Mouse (Mus musculus): Measurements from ENCODE around the gene Arhgef17. TPM values are rescaled to one million over a fixed set of nuclear protein-coding genes. Genes with fewer than 3 reads are reported as not detected.
A peak's percentile ranks its signal among the peaks of the same experiment; 100 is the strongest.

The Arhgef17 gene
- polyA plus RNA-seq, 1 experiment = 1.3 TPM

DNA sequence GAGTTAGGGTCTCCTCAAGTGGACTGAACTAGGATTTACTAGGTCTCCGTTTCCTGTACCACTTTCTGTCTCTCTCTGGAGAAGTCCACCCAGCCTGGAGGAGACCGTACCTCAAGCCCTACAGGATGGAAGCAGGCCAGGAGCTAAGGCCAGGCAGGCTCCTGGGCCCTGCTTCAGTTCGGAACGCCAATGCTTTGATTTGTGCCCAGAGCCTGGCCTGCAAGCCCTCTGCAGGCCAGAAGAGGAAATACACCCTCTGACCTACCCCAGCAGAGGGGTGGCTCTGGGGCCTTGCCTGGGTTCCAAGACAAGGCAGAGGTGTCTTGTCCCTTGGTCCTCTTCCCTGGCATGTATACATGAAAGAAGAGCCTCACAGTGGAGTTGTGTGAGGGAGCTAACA, 33.2 kb upstream of the Arhgef17 start:
- no peak overlapping the region for H3K4me3 ChIP-seq (replicated peaks)
- no peaks in the 10 kb centered on the region for H3K36me3 ChIP-seq (replicated peaks; ENCODE audit: low read length)
- no peaks in the 10 kb centered on the region for H3K9me3 ChIP-seq
- no peak for TF ChIP-seq FLI1 (IDR thresholded peaks at IDR 0.05; ENCODE audit: low read length)
- TF ChIP-seq GATA1 (IDR thresholded peaks at IDR 0.05; ENCODE audit: borderline replicate concordance, low read length) = no peak
- H3K27me3 ChIP-seq (replicated peaks) = peaks cover 90% of the 10 kb centered on the region
- H3K4me1 ChIP-seq = peaks cover 27% of the 10 kb centered on the region

DNA sequence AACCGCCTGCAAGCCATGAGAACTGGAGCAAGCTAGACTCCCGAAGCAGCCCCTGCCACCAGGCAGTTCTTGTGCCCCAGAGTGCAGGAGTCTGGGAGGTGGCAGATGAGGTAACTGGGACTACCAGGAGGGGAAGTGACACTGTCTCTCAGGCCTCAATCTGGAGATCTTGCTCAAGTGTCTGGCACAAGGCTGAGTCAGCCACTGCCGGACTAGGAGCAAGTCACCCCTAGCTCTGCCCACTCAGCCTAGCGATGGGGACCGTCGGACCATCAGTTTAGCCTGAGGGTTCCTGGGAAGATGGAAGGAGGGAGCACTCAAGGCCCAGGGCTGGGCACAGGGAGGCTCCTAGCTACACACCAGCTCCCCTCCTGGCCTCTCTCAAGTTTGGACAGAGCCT, 32.3 kb upstream of the Arhgef17 start:
- Histone ChIP-seq H3K27me3 (replicated peaks) (peaks cover 90% of the 10 kb centered on the region), H3K36me3 (replicated peaks; ENCODE audit: low read length) (no peaks in the 10 kb centered on the region), H3K4me3 (replicated peaks) (peak overlapping the region; percentile 83), H3K4me1 (peaks cover 27% of the 10 kb centered on the region), H3K9me3 (no peaks in the 10 kb centered on the region)
- TF ChIP-seq GATA1 (IDR thresholded peaks at IDR 0.05; ENCODE audit: borderline replicate concordance, low read length) = no peak
- TF ChIP-seq FLI1 (IDR thresholded peaks at IDR 0.05; ENCODE audit: low read length) = no peak

DNA sequence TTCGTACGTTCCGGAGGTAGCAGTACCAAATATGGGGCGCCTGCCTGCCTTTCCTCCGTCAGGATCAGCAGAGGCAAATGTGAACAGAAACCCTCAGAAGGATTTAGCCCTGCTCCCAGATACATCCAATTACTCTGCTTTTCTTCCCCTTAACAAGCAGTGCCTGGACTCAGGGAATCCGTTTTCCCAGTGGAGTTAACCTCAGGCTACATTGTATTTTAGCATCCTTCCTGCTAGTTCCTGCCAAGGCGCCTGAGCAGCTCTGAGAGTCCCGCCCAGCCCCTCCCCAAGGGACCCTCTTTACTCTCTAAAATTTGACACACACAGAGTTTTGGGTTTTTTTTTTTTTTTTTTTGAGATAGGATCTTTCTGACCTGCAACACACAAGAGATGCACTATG, 31.5 kb upstream of the Arhgef17 start:
- Histone ChIP-seq H3K36me3 (replicated peaks; ENCODE audit: low read length) (no peaks in the 10 kb centered on the region), H3K4me3 (replicated peaks) (peak overlapping the region; percentile 83), H3K27me3 (replicated peaks) (peaks cover 87% of the 10 kb centered on the region), H3K4me1 (peaks cover 27% of the 10 kb centered on the region), H3K9me3 (peaks cover 6% of the 10 kb centered on the region)
- no peak for TF ChIP-seq FLI1 (IDR thresholded peaks at IDR 0.05; ENCODE audit: low read length)
- no peak for TF ChIP-seq GATA1 (IDR thresholded peaks at IDR 0.05; ENCODE audit: borderline replicate concordance, low read length)

DNA sequence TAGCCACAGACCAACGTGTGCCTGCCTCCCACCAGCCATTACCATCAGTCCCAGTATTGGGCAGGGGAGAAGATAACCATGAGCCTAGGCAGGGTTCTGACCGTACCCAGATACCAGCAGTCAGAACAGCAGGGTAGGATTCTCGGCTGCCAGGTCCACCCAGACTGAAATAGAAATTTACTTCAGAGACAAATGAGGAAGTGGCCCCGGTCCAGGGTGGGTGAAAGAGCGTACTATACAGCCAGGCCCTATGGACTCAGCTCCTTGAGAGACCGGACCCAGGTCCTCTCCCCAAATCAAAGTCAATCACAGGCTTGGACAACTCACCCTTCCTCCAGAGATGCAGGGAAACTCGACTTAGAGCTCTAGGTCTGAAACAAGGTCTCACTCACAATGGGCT, 29.2 kb upstream of the Arhgef17 start:
- H3K4me3 ChIP-seq (replicated peaks) = peak overlapping the region; percentile 79
- H3K27me3 ChIP-seq (replicated peaks) = peaks cover 65% of the 10 kb centered on the region
- peaks cover 6% of the 10 kb centered on the region for H3K9me3 ChIP-seq
- peaks cover 27% of the 10 kb centered on the region for H3K4me1 ChIP-seq
- H3K36me3 ChIP-seq (replicated peaks; ENCODE audit: low read length) = no peaks in the 10 kb centered on the region
- no peak for TF ChIP-seq GATA1 (IDR thresholded peaks at IDR 0.05; ENCODE audit: borderline replicate concordance, low read length)
- TF ChIP-seq FLI1 (IDR thresholded peaks at IDR 0.05; ENCODE audit: low read length) = no peak

DNA sequence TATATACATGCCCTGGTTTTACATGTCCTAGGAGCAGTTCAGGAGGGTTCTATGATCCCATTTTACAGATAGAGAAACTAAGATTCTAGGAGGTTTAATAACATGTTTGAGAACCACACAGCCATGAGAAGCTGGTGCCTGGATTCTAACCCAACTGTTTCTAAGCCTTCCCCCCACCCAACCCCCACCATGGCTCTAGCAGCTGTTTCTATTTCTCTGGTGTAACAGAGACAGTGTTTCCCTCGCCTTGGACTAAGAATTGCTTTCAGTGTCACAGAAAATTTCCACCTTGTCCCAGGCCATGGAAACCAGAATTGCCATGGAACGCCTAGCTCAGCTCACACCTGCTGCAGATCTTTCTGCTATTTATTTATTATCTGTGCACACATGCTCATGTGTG, 28.6 kb upstream of the Arhgef17 start:
- H3K27me3 ChIP-seq (replicated peaks) = peaks cover 63% of the 10 kb centered on the region
- no peak for TF ChIP-seq FLI1 (IDR thresholded peaks at IDR 0.05; ENCODE audit: low read length)
- no peak for TF ChIP-seq GATA1 (IDR thresholded peaks at IDR 0.05; ENCODE audit: borderline replicate concordance, low read length)
- no peaks in the 10 kb centered on the region for H3K36me3 ChIP-seq (replicated peaks; ENCODE audit: low read length)
- no peak overlapping the region for H3K4me3 ChIP-seq (replicated peaks)
- peaks cover 11% of the 10 kb centered on the region for H3K9me3 ChIP-seq
- H3K4me1 ChIP-seq = peaks cover 25% of the 10 kb centered on the region

DNA sequence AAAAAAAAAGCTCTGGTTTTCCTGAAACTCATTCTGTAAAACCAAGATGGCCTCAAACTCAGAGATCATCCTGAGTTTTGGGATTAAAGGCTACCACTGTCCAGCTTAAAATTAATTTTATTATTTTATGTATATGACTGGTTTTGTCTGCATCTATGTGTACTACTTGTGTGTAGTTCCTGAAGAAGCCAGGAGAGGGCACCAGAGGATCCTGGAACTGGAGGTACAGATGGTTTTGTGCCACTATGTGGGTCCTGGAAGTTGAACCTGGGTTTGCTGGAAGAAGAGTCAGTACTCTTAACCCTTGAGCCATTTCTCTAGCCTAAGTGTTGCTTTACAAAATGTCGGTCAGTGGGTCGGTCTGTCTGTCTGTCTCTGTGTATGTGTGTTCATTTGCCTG, 26.5 kb upstream of the Arhgef17 start:
- Histone ChIP-seq H3K4me1 (peaks cover 13% of the 10 kb centered on the region), H3K9me3 (peaks cover 11% of the 10 kb centered on the region), H3K36me3 (replicated peaks; ENCODE audit: low read length) (no peaks in the 10 kb centered on the region), H3K27me3 (replicated peaks) (peaks cover 51% of the 10 kb centered on the region), H3K4me3 (replicated peaks) (no peak overlapping the region)
- no peak for TF ChIP-seq GATA1 (IDR thresholded peaks at IDR 0.05; ENCODE audit: borderline replicate concordance, low read length)
- no peak for TF ChIP-seq FLI1 (IDR thresholded peaks at IDR 0.05; ENCODE audit: low read length)

DNA sequence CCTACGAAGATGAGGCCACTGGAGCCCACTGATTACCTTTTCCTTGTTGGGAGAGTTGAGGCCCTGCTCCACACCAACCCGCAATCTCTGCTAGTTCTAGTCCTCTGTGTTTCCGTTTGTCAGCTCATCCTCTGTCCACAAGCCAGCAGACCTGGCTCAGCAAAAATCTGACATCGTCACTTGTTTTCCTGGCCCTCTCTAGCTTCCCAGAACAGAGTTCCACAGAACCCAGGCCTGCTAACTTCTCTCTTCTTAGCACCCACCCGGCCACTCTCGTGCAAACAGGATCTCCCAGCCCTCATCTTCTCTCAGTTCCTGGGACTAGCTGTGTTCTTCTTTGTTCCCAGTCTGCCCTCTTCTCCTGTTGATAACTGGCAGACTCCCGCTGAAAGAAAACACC, 20.8 kb upstream of the Arhgef17 start:
- Histone ChIP-seq H3K4me3 (replicated peaks) (no peak overlapping the region), H3K27me3 (replicated peaks) (peaks cover 41% of the 10 kb centered on the region), H3K4me1 (peaks cover 64% of the 10 kb centered on the region), H3K36me3 (replicated peaks; ENCODE audit: low read length) (no peaks in the 10 kb centered on the region), H3K9me3 (peaks cover 5% of the 10 kb centered on the region)
- TF ChIP-seq FLI1 (IDR thresholded peaks at IDR 0.05; ENCODE audit: low read length) (no peak), GATA1 (IDR thresholded peaks at IDR 0.05; ENCODE audit: borderline replicate concordance, low read length) (no peak)

DNA sequence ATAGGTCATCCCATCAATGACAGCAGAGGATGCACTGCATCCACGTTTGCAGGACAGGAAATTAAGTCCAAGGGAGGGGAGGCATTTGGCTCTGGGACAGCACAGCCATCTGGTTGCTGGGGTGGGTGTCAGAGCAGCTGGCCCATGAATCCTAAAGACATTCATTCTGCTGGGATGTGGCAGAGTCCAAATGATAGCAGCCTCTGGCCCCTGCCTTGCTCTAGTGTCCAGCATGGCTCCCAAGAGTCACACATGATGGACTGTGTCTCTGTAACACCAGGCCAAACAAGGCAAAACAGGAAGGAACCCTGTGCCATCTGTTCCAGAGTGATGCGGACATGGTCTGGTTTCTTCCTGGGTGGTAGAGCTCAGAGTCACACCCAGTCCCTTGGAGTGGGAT, 20.0 kb upstream of the Arhgef17 start:
- H3K9me3 ChIP-seq = peaks cover 5% of the 10 kb centered on the region
- H3K27me3 ChIP-seq (replicated peaks) = peaks cover 45% of the 10 kb centered on the region
- H3K36me3 ChIP-seq (replicated peaks; ENCODE audit: low read length) = no peaks in the 10 kb centered on the region
- H3K4me1 ChIP-seq = peaks cover 68% of the 10 kb centered on the region
- no peak overlapping the region for H3K4me3 ChIP-seq (replicated peaks)
- TF ChIP-seq GATA1 (IDR thresholded peaks at IDR 0.05; ENCODE audit: borderline replicate concordance, low read length) = no peak
- TF ChIP-seq FLI1 (IDR thresholded peaks at IDR 0.05; ENCODE audit: low read length) = no peak

DNA sequence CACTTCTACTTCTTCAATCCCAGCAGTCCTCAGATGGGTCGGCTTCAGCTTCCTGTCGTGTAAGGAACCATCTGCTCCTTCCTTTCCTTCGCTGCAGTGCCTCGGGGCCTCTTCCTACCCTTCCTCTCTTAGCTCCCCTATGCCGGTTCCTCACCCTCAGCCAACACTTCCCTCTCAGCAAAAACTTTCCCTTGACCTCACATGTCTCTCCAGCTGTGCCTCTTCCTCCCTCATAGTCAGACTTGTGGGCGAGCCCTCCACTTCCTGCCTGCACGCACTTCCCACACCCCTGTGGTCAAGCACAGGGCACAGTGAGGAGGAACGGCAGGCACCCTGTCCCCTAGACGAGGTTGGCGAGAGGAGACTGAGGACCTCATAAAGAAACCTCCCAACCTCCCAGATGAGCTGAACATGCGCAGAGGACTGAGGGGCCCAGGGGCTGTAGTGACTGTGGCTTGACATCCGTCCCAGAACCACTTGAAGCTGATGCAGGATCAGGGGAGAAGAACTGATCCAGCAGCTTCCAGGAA, 18.6 kb upstream of the Arhgef17 start:
- H3K9me3 ChIP-seq = no peaks in the 10 kb centered on the region; the same call in 1 of the 2 replicates
- no peak for TF ChIP-seq FLI1 (IDR thresholded peaks at IDR 0.05; ENCODE audit: low read length)
- TF ChIP-seq GATA1 (IDR thresholded peaks at IDR 0.05; ENCODE audit: borderline replicate concordance, low read length) = no peak
- H3K4me1 ChIP-seq = peaks cover 69% of the 10 kb centered on the region
- peaks cover 43% of the 10 kb centered on the region for H3K27me3 ChIP-seq (replicated peaks)
- no peaks in the 10 kb centered on the region for H3K36me3 ChIP-seq (replicated peaks; ENCODE audit: low read length)
- H3K4me3 ChIP-seq (replicated peaks) = peak overlapping the region; percentile 78

DNA sequence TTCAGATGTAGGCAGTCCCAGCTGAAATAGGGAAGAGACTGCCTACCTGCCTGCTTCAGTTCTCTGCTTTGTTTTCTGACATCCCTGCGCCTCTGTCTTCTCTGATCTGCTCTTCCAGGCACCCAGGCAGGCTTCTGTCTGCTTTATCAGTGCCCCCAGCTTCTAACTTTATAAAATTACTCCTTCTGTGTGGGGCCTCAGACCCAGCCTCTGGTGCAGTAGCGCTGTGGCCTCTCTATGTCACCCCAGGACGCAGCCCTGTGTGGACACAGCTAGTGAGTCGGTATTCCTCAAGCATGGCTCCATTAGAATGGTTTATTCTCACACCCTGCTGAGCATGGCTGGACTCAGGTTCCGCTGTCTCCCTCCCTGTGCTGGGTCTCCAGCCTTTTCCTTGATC, 18.1 kb upstream of the Arhgef17 start:
- peak overlapping the region; percentile 78 for H3K4me3 ChIP-seq (replicated peaks)
- peaks cover 68% of the 10 kb centered on the region for H3K4me1 ChIP-seq
- peaks cover 41% of the 10 kb centered on the region for H3K27me3 ChIP-seq (replicated peaks)
- H3K9me3 ChIP-seq = no peaks in the 10 kb centered on the region
- TF ChIP-seq GATA1 (IDR thresholded peaks at IDR 0.05; ENCODE audit: borderline replicate concordance, low read length) = no peak
- TF ChIP-seq FLI1 (IDR thresholded peaks at IDR 0.05; ENCODE audit: low read length) = no peak
- no peaks in the 10 kb centered on the region for H3K36me3 ChIP-seq (replicated peaks; ENCODE audit: low read length)

DNA sequence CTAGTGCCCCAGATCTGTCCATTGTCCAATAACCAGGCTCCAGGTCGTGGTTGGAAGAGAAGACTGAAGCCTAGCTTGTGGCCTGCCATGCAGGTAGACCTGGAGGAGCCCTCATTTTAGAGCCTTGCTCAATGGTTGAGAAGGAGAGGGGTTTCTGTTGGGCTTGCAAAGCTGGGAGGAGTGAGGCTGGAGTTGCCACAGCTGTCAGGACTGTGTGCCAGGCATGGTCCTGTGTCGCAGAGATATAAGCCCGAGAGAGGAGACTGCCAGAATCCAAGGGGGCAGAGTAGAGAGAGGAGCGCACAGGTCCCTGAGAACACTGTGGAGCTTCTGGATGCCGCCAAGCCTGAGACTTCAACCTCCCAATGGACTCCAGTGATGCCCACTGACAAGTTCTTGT, 12.8 kb upstream of the Arhgef17 start:
- no peaks in the 10 kb centered on the region for H3K36me3 ChIP-seq (replicated peaks; ENCODE audit: low read length)
- no peaks in the 10 kb centered on the region for H3K9me3 ChIP-seq
- peaks cover 66% of the 10 kb centered on the region for H3K27me3 ChIP-seq (replicated peaks)
- peaks cover 68% of the 10 kb centered on the region for H3K4me1 ChIP-seq
- H3K4me3 ChIP-seq (replicated peaks) = no peak overlapping the region
- TF ChIP-seq GATA1 (IDR thresholded peaks at IDR 0.05; ENCODE audit: borderline replicate concordance, low read length) = no peak
- no peak for TF ChIP-seq FLI1 (IDR thresholded peaks at IDR 0.05; ENCODE audit: low read length)
